Mouse (Mus musculus) liver, adult 2 months (tissue): ENCODE measurements at regions not wholly inside any gene's neighbourhood (a gene's known extent, or its start where the extent isn't known, plus 50 kb on each side); places are given as distances from the start of the nearest gene placed in this dataset.

ENCODE experiments used
- CTCF ChIP-seq: fragments of 200-500 bp; IDR thresholded peaks from 2 replicates; pipeline ENCODE4 v1.5.1; 2011; ENCODE audit warnings: low read depth, low read length, control low read depth
- POLR2A ChIP-seq: fragments of 200-500 bp; IDR thresholded peaks from 2 replicates; pipeline ENCODE4 v1.6.1; 2011; ENCODE audit warnings: low read length, control low read depth; ENCODE audit not compliant: insufficient read depth; ENCODE audit errors: extremely low read depth

GRCm38 (mm10) chr3:33962938-33963337, 56.8 kb upstream of the Fxr1 start:
- TF ChIP-seq CTCF = no peak
- no peak for TF ChIP-seq POLR2A
